Mouse (Mus musculus): ENCODE results near the gene Zp1. TPM values are rescaled to one million over a fixed set of nuclear protein-coding genes. Genes with fewer than 3 reads are reported as not detected.

The Zp1 gene
- polyA plus RNA-seq, 1 experiment, result not detected

DNA sequence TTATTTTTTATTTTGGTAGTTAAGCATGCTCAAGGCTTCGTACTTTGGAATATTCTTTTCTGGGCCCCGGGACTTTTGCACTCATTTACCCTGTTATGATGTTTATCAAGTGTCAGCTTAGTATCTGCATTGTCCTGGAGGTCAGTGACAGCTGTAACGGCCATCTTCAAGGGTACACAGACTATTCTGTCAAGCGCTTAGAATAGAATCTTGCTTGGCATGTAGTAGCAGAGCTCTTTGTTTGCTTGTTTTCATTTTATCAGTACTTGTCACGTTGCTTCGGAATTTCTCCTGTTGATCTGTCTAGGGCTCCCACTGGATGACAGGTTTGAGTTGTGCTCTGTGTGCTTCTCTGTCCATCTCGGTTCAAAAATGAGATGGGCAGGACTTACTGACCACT lies 23.6 kb downstream of the Zp1 start:
- Histone ChIP-seq H3K4me1 (ENCODE audit: control insufficient read depth, insufficient read depth, low read length) (0 out of 2 replicates have a peak, but pooled peaks cover 4% of the 10 kb centered on the region), H3K27ac (ENCODE audit: insufficient read depth, low read depth, low read length) (no peak overlapping the region), H3K4me3 (ENCODE audit: insufficient read depth, low read depth, low read length) (no peak overlapping the region)
- WGBS, result 66% methylated on average over 7 of the region's 7 CpGs
- TF ChIP-seq CTCF (IDR thresholded peaks at IDR 0.05; ENCODE audit: insufficient read depth, low read depth, low read length) (no peak), POLR2A (IDR thresholded peaks at IDR 0.05; ENCODE audit: insufficient read depth, low read depth, low read length) (no peak)

DNA sequence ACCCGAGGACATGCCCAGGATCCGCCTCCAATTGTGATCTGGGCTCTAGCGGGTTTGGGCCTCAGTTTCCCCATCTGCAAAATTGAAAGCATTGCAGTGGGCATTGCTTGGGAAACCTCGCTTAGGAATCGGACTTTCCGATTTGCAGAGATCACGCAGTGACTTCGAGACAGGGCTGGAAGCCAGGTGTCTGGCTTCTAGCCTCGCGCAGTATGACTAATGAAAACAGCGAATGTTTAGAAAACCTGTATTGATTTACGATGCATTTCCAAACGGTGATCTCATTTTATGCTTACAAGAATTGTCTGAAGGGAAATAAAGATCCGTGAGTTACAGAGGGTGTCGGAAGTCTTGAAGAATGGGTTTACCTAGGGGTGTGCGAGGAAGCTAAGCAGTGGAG lies 24.7 kb downstream of the Zp1 start:
- Histone ChIP-seq H3K4me1 (ENCODE audit: control insufficient read depth, insufficient read depth, low read length) (0 out of 2 replicates have a peak, but pooled peaks cover 4% of the 10 kb centered on the region), H3K27ac (ENCODE audit: insufficient read depth, low read depth, low read length) (no peak overlapping the region), H3K4me3 (ENCODE audit: insufficient read depth, low read depth, low read length) (peak overlapping the region; percentile 92)
- no peak for TF ChIP-seq POLR2A (IDR thresholded peaks at IDR 0.05; ENCODE audit: insufficient read depth, low read depth, low read length)
- TF ChIP-seq CTCF (IDR thresholded peaks at IDR 0.05; ENCODE audit: insufficient read depth, low read depth, low read length), result no peak
- WGBS, result under 1% methylated on average over 16 of the region's 16 CpGs

GRCm38 (mm10) chr19:10895016-10895528 lies 25.4 kb downstream of the Zp1 start, which contains the start of gene Prpf19:
Prpf19 (plus strand) TSS chr19:10895231.
- 0 out of 2 replicates have a peak, but pooled peaks cover 4% of the 10 kb centered on the region for H3K4me1 ChIP-seq (ENCODE audit: control insufficient read depth, insufficient read depth, low read length)
- H3K27ac ChIP-seq (ENCODE audit: insufficient read depth, low read depth, low read length), result peak within 1 kb of the TSS; percentile 56; the same call in 1 of the 2 replicates
- under 1% methylated on average over 43 of the region's 43 CpGs for WGBS
- H3K4me3 ChIP-seq (ENCODE audit: insufficient read depth, low read depth, low read length), result peak within 1 kb of the TSS; percentile 92
- peak; percentile 66; the same call in 1 of the 2 replicates for TF ChIP-seq POLR2A (IDR thresholded peaks at IDR 0.05; ENCODE audit: insufficient read depth, low read depth, low read length)
- no peak for TF ChIP-seq CTCF (IDR thresholded peaks at IDR 0.05; ENCODE audit: insufficient read depth, low read depth, low read length)

DNA sequence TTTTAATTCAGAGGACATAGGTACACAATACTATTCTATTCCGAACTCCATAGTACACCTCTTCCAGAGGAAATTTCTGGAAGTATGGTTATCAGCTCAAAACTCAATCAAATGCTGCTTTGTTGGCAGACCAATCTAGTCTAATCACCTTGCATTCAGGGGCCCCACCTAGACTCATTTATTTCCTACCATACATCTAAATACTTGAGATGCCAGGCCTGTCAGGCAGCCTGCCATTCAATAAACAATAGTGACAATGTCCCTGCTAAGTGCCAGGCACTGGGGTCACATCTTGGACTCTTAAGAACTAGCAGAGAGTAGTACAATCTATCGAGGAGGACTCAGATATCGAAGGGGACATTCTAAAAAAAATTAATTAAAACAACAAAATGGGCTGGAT lies 28.2 kb downstream of the Zp1 start:
- Histone ChIP-seq H3K4me3 (ENCODE audit: insufficient read depth, low read depth, low read length) (no peak overlapping the region), H3K27ac (ENCODE audit: insufficient read depth, low read depth, low read length) (no peak overlapping the region), H3K4me1 (ENCODE audit: control insufficient read depth, insufficient read depth, low read length) (0 out of 2 replicates have a peak, but pooled peaks cover under 1% of the 10 kb centered on the region)
- WGBS, result 89% methylated on average over 3 of the region's 3 CpGs
- no peak for TF ChIP-seq POLR2A (IDR thresholded peaks at IDR 0.05; ENCODE audit: insufficient read depth, low read depth, low read length)
- no peak for TF ChIP-seq CTCF (IDR thresholded peaks at IDR 0.05; ENCODE audit: insufficient read depth, low read depth, low read length)

- peaks cover 8% of the 10 kb centered on the region for H3K4me1 ChIP-seq (ENCODE audit: control insufficient read depth, insufficient read depth, low read length)
- H3K4me3 ChIP-seq (ENCODE audit: insufficient read depth, low read depth, low read length), result peak within 1 kb of the TSS; percentile 85
- WGBS, result under 1% methylated on average over 49 of the region's 49 CpGs
- peak within 1 kb of the TSS; percentile 95 for H3K27ac ChIP-seq (ENCODE audit: insufficient read depth, low read depth, low read length)
- TF ChIP-seq CTCF (IDR thresholded peaks at IDR 0.05; ENCODE audit: insufficient read depth, low read depth, low read length) (no peak), POLR2A (IDR thresholded peaks at IDR 0.05; ENCODE audit: insufficient read depth, low read depth, low read length) (peak; percentile 57)
Measured at GRCm38 (mm10) chr19:10881426-10882154, 38.8 kb downstream of the Zp1 start, which contains the start of gene Tmem109. Tmem109 (minus strand) TSS chr19:10882001.

DNA sequence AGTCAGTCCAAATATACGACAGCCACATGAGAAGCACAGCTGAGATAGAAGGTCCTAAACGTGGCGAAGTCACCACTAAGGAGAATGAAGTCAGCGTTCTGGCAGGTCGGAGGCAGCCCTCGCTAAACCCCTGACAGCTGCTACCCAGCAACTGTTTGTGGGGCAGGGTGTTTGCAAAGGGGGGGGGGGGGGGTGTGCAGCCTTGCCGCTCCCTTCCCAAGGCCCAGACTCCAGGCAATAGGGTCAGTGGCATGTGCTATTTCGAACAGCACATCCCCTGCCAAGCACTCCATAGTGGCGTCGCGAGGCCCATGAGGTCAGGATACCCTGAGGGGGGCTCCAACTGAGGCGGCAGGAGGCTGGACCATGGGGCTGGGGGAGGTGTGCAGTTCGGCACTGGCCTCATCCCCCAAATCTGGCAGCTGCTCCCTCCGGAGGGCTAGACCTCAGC lies 39.4 kb downstream of the Zp1 start:
- 0% methylated on average over 14 of the region's 14 CpGs for WGBS
- TF ChIP-seq CTCF (IDR thresholded peaks at IDR 0.05; ENCODE audit: insufficient read depth, low read depth, low read length) (no peak), POLR2A (IDR thresholded peaks at IDR 0.05; ENCODE audit: insufficient read depth, low read depth, low read length) (no peak)
- Histone ChIP-seq H3K4me3 (ENCODE audit: insufficient read depth, low read depth, low read length) (peak overlapping the region; percentile 85), H3K4me1 (ENCODE audit: control insufficient read depth, insufficient read depth, low read length) (peaks cover 8% of the 10 kb centered on the region), H3K27ac (ENCODE audit: insufficient read depth, low read depth, low read length) (peak overlapping the region; percentile 95)

GRCm38 (mm10) chr19:10880085-10880974 lies 40.1 kb downstream of the Zp1 start:
- H3K4me1 ChIP-seq (ENCODE audit: control insufficient read depth, insufficient read depth, low read length), result peaks cover 8% of the 10 kb centered on the region
- 24% methylated on average over 7 of the region's 7 CpGs for WGBS
- no peak overlapping the region for H3K27ac ChIP-seq (ENCODE audit: insufficient read depth, low read depth, low read length)
- peak overlapping the region; percentile 85; the same call in 1 of the 2 replicates for H3K4me3 ChIP-seq (ENCODE audit: insufficient read depth, low read depth, low read length)
- TF ChIP-seq CTCF (IDR thresholded peaks at IDR 0.05; ENCODE audit: insufficient read depth, low read depth, low read length) (no peak), POLR2A (IDR thresholded peaks at IDR 0.05; ENCODE audit: insufficient read depth, low read depth, low read length) (no peak)

- TF ChIP-seq POLR2A (IDR thresholded peaks at IDR 0.05; ENCODE audit: insufficient read depth, low read depth, low read length), result no peak
- TF ChIP-seq CTCF (IDR thresholded peaks at IDR 0.05; ENCODE audit: insufficient read depth, low read depth, low read length), result no peak
- 86% methylated on average over 7 of the region's 7 CpGs for WGBS
- Histone ChIP-seq H3K27ac (ENCODE audit: insufficient read depth, low read depth, low read length) (no peak overlapping the region), H3K4me3 (ENCODE audit: insufficient read depth, low read depth, low read length) (no peak overlapping the region), H3K4me1 (ENCODE audit: control insufficient read depth, insufficient read depth, low read length) (peaks cover 8% of the 10 kb centered on the region)
Measured at GRCm38 (mm10) chr19:10878201-10878837, 42.1 kb downstream of the Zp1 start.
